Mouse (Mus musculus): ENCODE results near the gene Tubb5.

GRCm38 (mm10) chr17:35883777-35884176, 45.7 kb upstream of the Tubb5 start:
- TF ChIP-seq CTCF (IDR thresholded peaks at IDR 0.05; ENCODE audit: insufficient read depth, low read depth, low read length) (no peak), POLR2A (IDR thresholded peaks at IDR 0.05; ENCODE audit: insufficient read depth, low read depth, low read length) (no peak)

Data from olfactory bulb, adult 2 months (tissue).